Mouse (Mus musculus): ENCODE data around the gene Irx3. TPM values are rescaled to one million over a fixed set of nuclear protein-coding genes. Genes with fewer than 3 reads are reported as not detected.

Gene Irx3
- total RNA-seq (2018; cell fraction: chromatin; rRNA removed) = 1 to 10 TPM in 1 of 26 experiments, not detected in 25; 1.1 TPM
- not detected for total RNA-seq (2018; cell fraction: cytosol; rRNA removed)
- under 1 TPM in 1 of 26 experiments, not detected in 25; 0.31 TPM for total RNA-seq (2018; cell fraction: nucleus; rRNA removed)
- polyA plus RNA-seq (2018) = not detected in 3 replicates

- H3K4me3 ChIP-seq (ENCODE audit: inconsistent target) = no peak within 1 kb of the TSS
- no peaks in the 10 kb centered on the region for H3K36me3 ChIP-seq (ENCODE audit: inconsistent target)
- no peaks in the 10 kb centered on the region for H3K79me2 ChIP-seq (ENCODE audit: inconsistent target)
- WGBS (ENCODE audit: missing documents) = 3% methylated on average over 30 of the region's 33 CpGs
- no peak within 1 kb of the TSS for H3K27ac ChIP-seq
Observed at GRCm38 (mm10) chr8:91801839-91802238, at the start of gene Irx3. TSS of gene Irx3 (minus strand) at chr8:91802067.

- WGBS (ENCODE audit: missing documents) = 83% methylated on average over 10 of the region's 10 CpGs
- H3K79me2 ChIP-seq (ENCODE audit: inconsistent target) = no peaks in the 10 kb centered on the region
- H3K4me3 ChIP-seq (ENCODE audit: inconsistent target) = no peak overlapping the region
- H3K27ac ChIP-seq = no peak overlapping the region
- H3K36me3 ChIP-seq (ENCODE audit: inconsistent target) = no peaks in the 10 kb centered on the region
Observed at GRCm38 (mm10) chr8:91851359-91851758, 49.5 kb upstream of the Irx3 start.

- Histone ChIP-seq H3K36me3 (ENCODE audit: inconsistent target) (no peaks in the 10 kb centered on the region), H3K79me2 (ENCODE audit: inconsistent target) (no peaks in the 10 kb centered on the region), H3K4me3 (ENCODE audit: inconsistent target) (no peak overlapping the region), H3K27ac (no peak overlapping the region)
- WGBS (ENCODE audit: missing documents) = 86% methylated on average over 6 of the region's 6 CpGs
Observed at GRCm38 (mm10) chr8:91849984-91850383, 48.1 kb upstream of the Irx3 start.

- 79% methylated on average over 8 of the region's 8 CpGs for WGBS (ENCODE audit: missing documents)
- H3K27ac ChIP-seq = no peak overlapping the region
- no peak overlapping the region for H3K4me3 ChIP-seq (ENCODE audit: inconsistent target)
- no peaks in the 10 kb centered on the region for H3K36me3 ChIP-seq (ENCODE audit: inconsistent target)
- H3K79me2 ChIP-seq (ENCODE audit: inconsistent target) = no peaks in the 10 kb centered on the region
Observed at GRCm38 (mm10) chr8:91849529-91849928, 47.7 kb upstream of the Irx3 start.

- H3K36me3 ChIP-seq (ENCODE audit: inconsistent target) = no peaks in the 10 kb centered on the region
- no peak overlapping the region for H3K27ac ChIP-seq
- WGBS (ENCODE audit: missing documents) = 75% methylated on average over 3 of the region's 3 CpGs
- H3K79me2 ChIP-seq (ENCODE audit: inconsistent target) = no peaks in the 10 kb centered on the region
- no peak overlapping the region for H3K4me3 ChIP-seq (ENCODE audit: inconsistent target)
Observed at GRCm38 (mm10) chr8:91845641-91846040, 43.8 kb upstream of the Irx3 start.

- no peaks in the 10 kb centered on the region for H3K79me2 ChIP-seq (ENCODE audit: inconsistent target)
- no peak overlapping the region for H3K4me3 ChIP-seq (ENCODE audit: inconsistent target)
- H3K36me3 ChIP-seq (ENCODE audit: inconsistent target) = no peaks in the 10 kb centered on the region
- 46% methylated on average over 1 of the region's 1 CpGs for WGBS (ENCODE audit: missing documents)
- no peak overlapping the region for H3K27ac ChIP-seq
Observed at GRCm38 (mm10) chr8:91837131-91837530, 35.3 kb upstream of the Irx3 start.

GRCm38 (mm10) chr8:91836685-91837084 lies 34.8 kb upstream of the Irx3 start:
- H3K36me3 ChIP-seq (ENCODE audit: inconsistent target) = no peaks in the 10 kb centered on the region
- H3K4me3 ChIP-seq (ENCODE audit: inconsistent target) = no peak overlapping the region
- WGBS (ENCODE audit: missing documents) = 62% methylated on average over 9 of the region's 9 CpGs

GRCm38 (mm10) chr8:91827661-91828060 lies 25.8 kb upstream of the Irx3 start:
- Histone ChIP-seq H3K36me3 (ENCODE audit: inconsistent target) (no peaks in the 10 kb centered on the region), H3K27ac (no peak overlapping the region), H3K4me3 (ENCODE audit: inconsistent target) (no peak overlapping the region), H3K79me2 (ENCODE audit: inconsistent target) (no peaks in the 10 kb centered on the region)
- WGBS (ENCODE audit: missing documents) = 79% methylated on average over 9 of the region's 14 CpGs

More at GRCm38 (mm10) chr8:91836685-91837084, 34.8 kb upstream of the Irx3 start:
- no peaks in the 10 kb centered on the region for H3K79me2 ChIP-seq (ENCODE audit: inconsistent target)
- no peak overlapping the region for H3K27ac ChIP-seq

GRCm38 (mm10) chr8:91827192-91827591 lies 25.3 kb upstream of the Irx3 start:
- 90% methylated on average over 9 of the region's 9 CpGs for WGBS (ENCODE audit: missing documents)
- no peak overlapping the region for H3K27ac ChIP-seq
- no peaks in the 10 kb centered on the region for H3K79me2 ChIP-seq (ENCODE audit: inconsistent target)
- no peak overlapping the region for H3K4me3 ChIP-seq (ENCODE audit: inconsistent target)
- H3K36me3 ChIP-seq (ENCODE audit: inconsistent target) = no peaks in the 10 kb centered on the region

GRCm38 (mm10) chr8:91823357-91823756 lies 21.5 kb upstream of the Irx3 start:
- H3K79me2 ChIP-seq (ENCODE audit: inconsistent target) = no peaks in the 10 kb centered on the region
- H3K4me3 ChIP-seq (ENCODE audit: inconsistent target) = no peak overlapping the region
- 84% methylated on average over 11 of the region's 11 CpGs for WGBS (ENCODE audit: missing documents)
- H3K27ac ChIP-seq = no peak overlapping the region
- H3K36me3 ChIP-seq (ENCODE audit: inconsistent target) = no peaks in the 10 kb centered on the region

GRCm38 (mm10) chr8:91822746-91823145 lies 20.9 kb upstream of the Irx3 start:
- 53% methylated on average over 4 of the region's 4 CpGs for WGBS (ENCODE audit: missing documents)

GRCm38 (mm10) chr8:91821976-91822375 lies 20.1 kb upstream of the Irx3 start:
- Histone ChIP-seq H3K36me3 (ENCODE audit: inconsistent target) (no peaks in the 10 kb centered on the region), H3K4me3 (ENCODE audit: inconsistent target) (no peak overlapping the region), H3K79me2 (ENCODE audit: inconsistent target) (no peaks in the 10 kb centered on the region), H3K27ac (no peak overlapping the region)
- WGBS (ENCODE audit: missing documents) = 48% methylated on average over 3 of the region's 4 CpGs

More at GRCm38 (mm10) chr8:91822746-91823145, 20.9 kb upstream of the Irx3 start:
- Histone ChIP-seq H3K79me2 (ENCODE audit: inconsistent target) (no peaks in the 10 kb centered on the region), H3K4me3 (ENCODE audit: inconsistent target) (no peak overlapping the region), H3K27ac (no peak overlapping the region), H3K36me3 (ENCODE audit: inconsistent target) (no peaks in the 10 kb centered on the region)

- H3K4me3 ChIP-seq (ENCODE audit: inconsistent target) = no peak overlapping the region
- no peaks in the 10 kb centered on the region for H3K79me2 ChIP-seq (ENCODE audit: inconsistent target)
- no peak overlapping the region for H3K27ac ChIP-seq
- WGBS (ENCODE audit: missing documents) = 88% methylated on average over 4 of the region's 4 CpGs
- no peaks in the 10 kb centered on the region for H3K36me3 ChIP-seq (ENCODE audit: inconsistent target)
Observed at GRCm38 (mm10) chr8:91819778-91820177, 17.9 kb upstream of the Irx3 start.

- Histone ChIP-seq H3K27ac (no peak overlapping the region), H3K36me3 (ENCODE audit: inconsistent target) (no peaks in the 10 kb centered on the region), H3K79me2 (ENCODE audit: inconsistent target) (no peaks in the 10 kb centered on the region), H3K4me3 (ENCODE audit: inconsistent target) (no peak overlapping the region)
- 52% methylated on average over 3 of the region's 3 CpGs for WGBS (ENCODE audit: missing documents)
Observed at GRCm38 (mm10) chr8:91818784-91819183, 16.9 kb upstream of the Irx3 start.

GRCm38 (mm10) chr8:91814106-91814505 lies 12.2 kb upstream of the Irx3 start:
- no peak overlapping the region for H3K27ac ChIP-seq
- WGBS (ENCODE audit: missing documents) = 98% methylated on average over 4 of the region's 4 CpGs
- H3K36me3 ChIP-seq (ENCODE audit: inconsistent target) = no peaks in the 10 kb centered on the region
- H3K4me3 ChIP-seq (ENCODE audit: inconsistent target) = no peak overlapping the region
- no peaks in the 10 kb centered on the region for H3K79me2 ChIP-seq (ENCODE audit: inconsistent target)

- H3K27ac ChIP-seq = no peak overlapping the region
- no peaks in the 10 kb centered on the region for H3K79me2 ChIP-seq (ENCODE audit: inconsistent target)
- no peak overlapping the region for H3K4me3 ChIP-seq (ENCODE audit: inconsistent target)
- no peaks in the 10 kb centered on the region for H3K36me3 ChIP-seq (ENCODE audit: inconsistent target)
- WGBS (ENCODE audit: missing documents) = 3% methylated on average over 12 of the region's 12 CpGs
Observed at GRCm38 (mm10) chr8:91806720-91807241, 4.9 kb upstream of the Irx3 start.

All from macrophage (primary cell).